Mouse (Mus musculus): Measurements from ENCODE around the gene A830031A19Rik. TPM values are rescaled to one million over a fixed set of nuclear protein-coding genes. Genes with fewer than 3 reads are reported as not detected.

Gene A830031A19Rik
- polyA plus RNA-seq, 1 experiment from 2014 or later: not detected

DNA sequence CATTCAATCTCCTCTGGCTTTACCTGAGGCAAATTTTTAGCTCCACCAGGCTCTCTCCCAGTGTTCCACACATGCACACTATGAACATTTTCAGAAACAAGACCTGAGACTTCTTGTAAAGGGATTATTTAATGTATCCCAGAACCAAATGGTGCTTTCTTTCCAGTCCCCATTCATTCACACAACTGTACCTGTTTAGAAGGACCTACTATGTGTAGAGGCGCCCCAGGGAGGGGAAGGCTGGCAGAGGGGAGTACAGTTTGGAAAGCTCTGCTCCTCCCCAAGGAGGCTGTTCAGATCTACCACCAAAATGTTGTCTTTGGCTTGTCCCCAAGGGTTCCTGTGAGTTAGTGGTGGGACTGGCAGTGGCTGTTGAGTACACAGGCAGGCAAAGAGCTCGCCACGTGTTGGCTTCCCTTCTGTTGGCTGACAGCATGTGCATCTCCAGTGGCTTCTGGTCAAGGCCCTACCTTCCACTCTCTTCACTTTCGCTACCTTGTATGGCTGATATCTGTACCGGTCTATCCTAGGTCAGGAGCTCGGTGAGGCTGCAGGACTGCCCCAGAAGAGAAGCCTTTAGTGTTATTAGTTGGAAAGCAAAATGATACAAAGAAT, 28.4 kb upstream of the A830031A19Rik start:
- WGBS: 78% methylated on average over 6 of the region's 6 CpGs
- H3K4me2 ChIP-seq: no peak overlapping the region
- peaks cover 70% of the 10 kb centered on the region for H3K4me1 ChIP-seq
- H3K27ac ChIP-seq: 0 out of 2 replicates have a peak overlapping the region, but pooled peaks have one; percentile 21
- H3K27me3 ChIP-seq: no peaks in the 10 kb centered on the region
- H3K36me3 ChIP-seq (replicated peaks): peaks cover 12% of the 10 kb centered on the region; the same call in 1 of the 2 replicates
- no peaks in the 10 kb centered on the region for H3K9me3 ChIP-seq
- ATAC-seq (ENCODE audit: low FRiP score): no peak
- H3K9ac ChIP-seq: no peak overlapping the region
- H3K4me3 ChIP-seq (replicated peaks): no peak overlapping the region

DNA sequence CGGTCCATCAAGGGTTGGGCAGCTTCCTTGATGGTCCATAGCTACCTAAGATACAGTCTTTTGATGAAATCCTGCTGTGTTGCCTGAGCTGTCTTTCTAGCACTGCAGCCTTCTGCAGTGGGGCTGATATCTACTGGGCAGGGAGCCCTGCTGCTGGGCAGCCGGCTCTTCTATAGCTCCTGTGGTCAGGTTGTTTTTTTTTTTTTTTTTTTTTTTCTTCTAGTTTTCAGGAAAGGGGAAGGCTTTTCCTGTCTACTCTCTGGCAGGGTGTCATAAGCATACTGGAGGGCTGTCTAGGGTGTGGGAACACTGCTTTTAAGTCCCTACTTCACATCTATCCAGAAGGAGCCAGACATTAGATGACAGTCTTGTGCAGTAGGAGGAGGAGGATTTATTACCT, 27.5 kb upstream of the A830031A19Rik start:
- Histone ChIP-seq H3K4me1 (peaks cover 71% of the 10 kb centered on the region), H3K36me3 (replicated peaks) (peaks cover 12% of the 10 kb centered on the region; the same call in 1 of the 2 replicates), H3K27ac (no peak overlapping the region; the same call in 1 of the 2 replicates), H3K4me3 (replicated peaks) (no peak overlapping the region), H3K9ac (no peak overlapping the region), H3K4me2 (no peak overlapping the region), H3K27me3 (no peaks in the 10 kb centered on the region), H3K9me3 (no peaks in the 10 kb centered on the region)
- WGBS: 83% methylated on average over 2 of the region's 2 CpGs
- ATAC-seq (ENCODE audit: low FRiP score): no peak

- Histone ChIP-seq H3K27me3 (no peaks in the 10 kb centered on the region), H3K27ac (no peak overlapping the region), H3K4me1 (peaks cover 76% of the 10 kb centered on the region), H3K4me2 (no peak overlapping the region), H3K9ac (no peak overlapping the region), H3K9me3 (no peaks in the 10 kb centered on the region), H3K36me3 (replicated peaks) (peaks cover 12% of the 10 kb centered on the region; the same call in 1 of the 2 replicates), H3K4me3 (replicated peaks) (no peak overlapping the region)
- 87% methylated on average over 3 of the region's 3 CpGs for WGBS
- no peak for ATAC-seq (ENCODE audit: low FRiP score)
These were observed 26.8 kb upstream of the A830031A19Rik start for GRCm38 (mm10) chr11:24101625-24102024.

DNA sequence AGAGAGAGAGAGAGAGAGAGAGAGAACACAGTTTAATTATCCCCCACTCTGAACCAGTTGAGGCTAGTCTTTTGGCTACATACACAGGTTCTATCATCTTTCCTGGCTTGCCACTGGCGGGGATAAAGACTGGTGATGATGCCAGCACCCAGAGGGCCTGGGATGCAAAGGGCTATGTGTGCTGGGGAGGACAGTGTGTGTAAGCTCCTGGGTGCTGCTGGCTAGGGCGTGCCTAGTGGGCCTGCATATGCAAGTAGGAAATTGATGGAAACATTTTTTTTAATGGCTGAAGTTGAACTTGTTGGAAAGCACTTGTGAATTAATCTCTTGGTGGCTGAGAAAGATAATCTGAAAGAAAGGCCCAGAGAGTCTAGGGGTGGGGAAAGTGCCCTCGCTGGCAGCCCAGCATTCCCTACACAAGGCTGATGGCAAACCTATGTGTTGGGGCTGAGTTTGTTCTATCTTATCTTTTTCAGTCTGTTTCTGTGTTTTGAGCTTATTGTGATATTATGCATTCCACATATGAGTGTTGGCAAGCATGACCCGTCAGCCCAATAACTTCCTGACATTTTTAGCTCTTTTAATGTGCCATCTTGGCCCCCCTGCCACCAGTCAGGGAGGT, 25.7 kb upstream of the A830031A19Rik start:
- H3K4me2 ChIP-seq: peak overlapping the region; percentile 37
- peak overlapping the region; percentile 29; the same call in 1 of the 2 replicates for H3K9ac ChIP-seq
- no peaks in the 10 kb centered on the region for H3K9me3 ChIP-seq
- H3K4me3 ChIP-seq (replicated peaks): no peak overlapping the region
- H3K27ac ChIP-seq: peak overlapping the region; percentile 76
- peak; percentile 36; the same call in 1 of the 2 replicates for ATAC-seq (ENCODE audit: low FRiP score)
- H3K27me3 ChIP-seq: no peaks in the 10 kb centered on the region
- WGBS: 58% methylated on average over 4 of the region's 4 CpGs
- 0 out of 2 replicates have a peak, but pooled peaks cover 9% of the 10 kb centered on the region for H3K36me3 ChIP-seq (replicated peaks)
- peaks cover 82% of the 10 kb centered on the region for H3K4me1 ChIP-seq

GRCm38 (mm10) chr11:24099886-24100293, 25.0 kb upstream of the A830031A19Rik start:
- Histone ChIP-seq H3K27ac (peak overlapping the region; percentile 76), H3K4me2 (peak overlapping the region; percentile 37), H3K4me3 (replicated peaks) (0 out of 2 replicates have a peak overlapping the region, but pooled peaks have one; percentile 1), H3K9me3 (no peaks in the 10 kb centered on the region), H3K4me1 (peaks cover 88% of the 10 kb centered on the region), H3K36me3 (replicated peaks) (0 out of 2 replicates have a peak, but pooled peaks cover 9% of the 10 kb centered on the region), H3K9ac (peak overlapping the region; percentile 29; the same call in 1 of the 2 replicates), H3K27me3 (no peaks in the 10 kb centered on the region)
- peak; percentile 52 for ATAC-seq (ENCODE audit: low FRiP score)
- 12% methylated on average over 7 of the region's 7 CpGs for WGBS

DNA sequence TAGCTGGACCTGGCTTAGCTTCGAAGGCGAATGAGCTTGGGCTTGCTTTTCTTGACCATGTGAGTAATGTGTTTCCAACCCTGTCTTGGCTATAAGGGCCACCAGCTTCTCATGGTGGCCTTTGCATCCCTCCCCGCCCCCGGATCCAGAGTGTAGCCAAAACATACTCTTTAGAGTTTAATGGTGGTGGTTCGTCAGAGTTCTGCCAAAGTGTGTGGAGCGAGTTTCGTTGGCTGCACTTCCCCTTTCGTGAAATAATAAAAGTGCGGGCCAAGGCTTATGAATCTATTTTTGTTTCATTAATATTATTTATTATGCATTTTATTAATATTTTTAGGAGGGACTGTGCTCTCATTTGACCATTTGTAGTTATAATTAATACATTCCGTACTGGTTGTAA, 24.4 kb upstream of the A830031A19Rik start:
- ATAC-seq (ENCODE audit: low FRiP score): 0 out of 2 replicates have a peak, but pooled peaks have one; percentile 1
- 0 out of 2 replicates have a peak, but pooled peaks cover 9% of the 10 kb centered on the region for H3K36me3 ChIP-seq (replicated peaks)
- H3K4me3 ChIP-seq (replicated peaks): no peak overlapping the region
- H3K9me3 ChIP-seq: no peaks in the 10 kb centered on the region
- peak overlapping the region; percentile 76 for H3K27ac ChIP-seq
- H3K4me1 ChIP-seq: peaks cover 92% of the 10 kb centered on the region
- no peaks in the 10 kb centered on the region for H3K27me3 ChIP-seq
- 76% methylated on average over 10 of the region's 10 CpGs for WGBS
- H3K4me2 ChIP-seq: peak overlapping the region; percentile 37
- H3K9ac ChIP-seq: no peak overlapping the region

GRCm38 (mm10) chr11:24098662-24099061, 23.8 kb upstream of the A830031A19Rik start:
- Histone ChIP-seq H3K27me3 (no peaks in the 10 kb centered on the region), H3K4me1 (peaks cover 93% of the 10 kb centered on the region), H3K9ac (no peak overlapping the region), H3K36me3 (replicated peaks) (0 out of 2 replicates have a peak, but pooled peaks cover 9% of the 10 kb centered on the region), H3K4me3 (replicated peaks) (no peak overlapping the region), H3K4me2 (peak overlapping the region; percentile 37), H3K27ac (peak overlapping the region; percentile 76), H3K9me3 (no peaks in the 10 kb centered on the region)
- ATAC-seq (ENCODE audit: low FRiP score): 0 out of 2 replicates have a peak, but pooled peaks have one; percentile 24
- 14% methylated on average over 3 of the region's 3 CpGs for WGBS

- Histone ChIP-seq H3K27ac (no peak overlapping the region), H3K4me1 (peaks cover 92% of the 10 kb centered on the region), H3K27me3 (no peaks in the 10 kb centered on the region), H3K9me3 (no peaks in the 10 kb centered on the region), H3K9ac (no peak overlapping the region), H3K36me3 (replicated peaks) (0 out of 2 replicates have a peak, but pooled peaks cover 9% of the 10 kb centered on the region), H3K4me3 (replicated peaks) (no peak overlapping the region), H3K4me2 (0 out of 2 replicates have a peak overlapping the region, but pooled peaks have one; percentile 13)
- 63% methylated on average over 5 of the region's 5 CpGs for WGBS
- ATAC-seq (ENCODE audit: low FRiP score): no peak
These were observed 23.2 kb upstream of the A830031A19Rik start for GRCm38 (mm10) chr11:24098069-24098468.

DNA sequence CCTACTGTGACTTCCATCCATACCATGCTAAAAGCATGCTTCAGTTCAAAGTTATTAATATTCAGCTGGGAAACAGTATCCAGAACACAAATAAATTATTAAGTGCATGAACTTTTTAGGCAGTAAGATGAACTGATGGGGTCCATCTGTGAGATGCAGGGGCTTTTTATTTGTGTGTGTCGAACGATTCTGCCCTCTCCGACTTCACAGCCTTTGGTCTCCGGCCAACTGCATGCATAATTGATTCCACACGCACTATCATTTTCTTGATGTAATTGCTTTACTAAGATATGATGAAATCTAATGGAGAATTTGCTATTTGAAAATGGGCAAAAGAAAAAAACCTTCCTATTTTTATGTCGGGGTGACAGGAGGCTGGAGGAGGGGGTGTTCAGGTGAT, 22.2 kb upstream of the A830031A19Rik start:
- 23% methylated on average over 6 of the region's 6 CpGs for WGBS
- Histone ChIP-seq H3K36me3 (replicated peaks) (peaks cover 11% of the 10 kb centered on the region; the same call in 1 of the 2 replicates), H3K4me1 (peaks cover 92% of the 10 kb centered on the region), H3K27ac (peak overlapping the region; percentile 91), H3K27me3 (no peaks in the 10 kb centered on the region), H3K9me3 (no peaks in the 10 kb centered on the region), H3K4me3 (replicated peaks) (no peak overlapping the region), H3K9ac (peak overlapping the region; percentile 29; the same call in 1 of the 2 replicates), H3K4me2 (peak overlapping the region; percentile 46)
- no peak for ATAC-seq (ENCODE audit: low FRiP score)

- Histone ChIP-seq H3K9me3 (no peaks in the 10 kb centered on the region), H3K4me2 (peak overlapping the region; percentile 46), H3K27ac (peak overlapping the region; percentile 91), H3K9ac (peak overlapping the region; percentile 29; the same call in 1 of the 2 replicates), H3K27me3 (no peaks in the 10 kb centered on the region), H3K4me3 (replicated peaks) (0 out of 2 replicates have a peak overlapping the region, but pooled peaks have one; percentile 7), H3K4me1 (peaks cover 91% of the 10 kb centered on the region), H3K36me3 (replicated peaks) (peaks cover 7% of the 10 kb centered on the region; the same call in 1 of the 2 replicates)
- ATAC-seq (ENCODE audit: low FRiP score): no peak
- 30% methylated on average over 6 of the region's 6 CpGs for WGBS
These were observed 21.6 kb upstream of the A830031A19Rik start for GRCm38 (mm10) chr11:24096483-24096882.

- peaks cover 6% of the 10 kb centered on the region; the same call in 1 of the 2 replicates for H3K36me3 ChIP-seq (replicated peaks)
- H3K27me3 ChIP-seq: no peaks in the 10 kb centered on the region
- 34% methylated on average over 7 of the region's 7 CpGs for WGBS
- H3K4me1 ChIP-seq: peaks cover 90% of the 10 kb centered on the region
- peak overlapping the region; percentile 91 for H3K27ac ChIP-seq
- peak overlapping the region; percentile 12; the same call in 1 of the 2 replicates for H3K9ac ChIP-seq
- H3K4me3 ChIP-seq (replicated peaks): no peak overlapping the region
- H3K4me2 ChIP-seq: peak overlapping the region; percentile 46
- ATAC-seq (ENCODE audit: low FRiP score): peak; percentile 72; the same call in 1 of the 2 replicates
- H3K9me3 ChIP-seq: no peaks in the 10 kb centered on the region
These were observed 21.0 kb upstream of the A830031A19Rik start for GRCm38 (mm10) chr11:24095656-24096353.
